Mouse (Mus musculus) brain, embryonic 14.5 days (tissue): ENCODE measurements around the gene Irgq.

Experiments
- CTCF ChIP-seq: fragments of 200-500 bp; IDR thresholded peaks from 2 replicates; pipeline ENCODE4 v1.5.1; 2012; ENCODE audit warnings: inconsistent platforms, mild to moderate bottlenecking, moderate library complexity, borderline replicate concordance; ENCODE audit not compliant: insufficient read depth, insufficient read length; ENCODE audit errors: extremely low read depth
- POLR2A ChIP-seq: fragments of 200-500 bp; IDR thresholded peaks from 2 replicates; pipeline ENCODE4 v1.6.1; 2012; ENCODE audit warnings: mild to moderate bottlenecking, inconsistent platforms, borderline replicate concordance; ENCODE audit not compliant: poor library complexity, insufficient read depth, insufficient read length, severe bottlenecking; ENCODE audit errors: extremely low read depth

DNA sequence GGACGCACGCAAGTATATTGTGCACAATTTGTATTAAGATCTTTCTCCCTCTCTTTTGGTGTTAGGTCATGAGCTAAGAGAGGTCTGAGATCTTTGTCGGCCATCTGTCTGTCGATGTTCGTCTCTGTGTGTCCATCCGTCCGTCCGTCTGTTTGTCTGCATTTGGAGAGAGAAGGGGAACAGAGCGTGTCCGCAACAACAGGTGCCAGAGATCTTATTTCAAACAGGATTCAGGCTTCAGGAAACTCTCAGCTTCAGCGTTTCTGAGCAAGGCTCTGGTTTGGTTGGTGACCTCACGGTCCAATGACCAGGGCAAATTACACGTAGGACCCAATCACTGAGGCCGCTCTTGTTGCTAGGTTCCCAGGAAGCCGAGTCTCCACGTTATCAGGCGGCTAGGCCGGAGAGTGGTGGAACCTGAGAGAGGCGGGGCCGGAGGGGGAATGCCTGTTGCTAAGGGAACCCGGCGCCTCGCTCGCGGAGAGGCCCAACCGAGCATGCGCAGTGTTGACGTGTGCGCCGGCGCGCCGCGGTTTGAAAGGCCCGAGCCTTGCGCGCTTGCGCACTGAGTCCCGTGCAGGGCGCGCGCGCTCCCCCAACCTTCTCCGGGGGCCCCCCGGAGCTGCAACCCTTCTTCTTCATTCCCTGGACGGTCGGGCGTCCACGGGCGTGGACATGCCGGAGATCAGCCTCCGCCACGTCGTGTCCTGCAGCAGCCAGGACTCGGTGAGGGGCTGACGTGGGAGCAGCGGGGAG is 16.3 kb downstream of the Irgq start:
- TF ChIP-seq CTCF (no peak), POLR2A (peak; percentile 40; the same call in 1 of the 2 replicates)
